Mouse (Mus musculus): Measurements from ENCODE around the gene Mfsd2a.

Mfsd2a gene

DNA sequence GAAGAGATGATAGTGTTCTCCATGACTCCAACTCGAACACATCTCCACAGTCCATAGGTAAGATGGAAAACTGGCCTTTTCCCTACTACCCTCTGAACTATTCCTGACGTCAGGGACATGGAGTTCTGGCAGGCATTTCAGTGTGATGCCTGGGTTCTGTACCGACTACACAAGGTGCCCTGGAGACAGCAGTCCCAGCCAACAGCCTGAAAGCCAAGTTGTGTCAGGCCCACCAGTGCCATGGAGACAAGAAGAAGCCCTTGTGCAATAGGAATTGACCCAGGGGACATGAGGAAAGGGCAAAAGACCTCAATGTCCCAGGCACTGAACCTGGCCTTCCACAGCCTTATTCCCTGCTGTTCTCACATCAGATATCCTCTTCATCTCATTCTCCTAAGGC lies 18.8 kb upstream of the Mfsd2a start:
- DNase-seq (ENCODE audit: low spot score in 2 of 2) = no peak

- DNase-seq (ENCODE audit: low spot score in 2 of 2) = no peak
Measured at GRCm38 (mm10) chr4:122978850-122979249, 17.9 kb upstream of the Mfsd2a start.

DNA sequence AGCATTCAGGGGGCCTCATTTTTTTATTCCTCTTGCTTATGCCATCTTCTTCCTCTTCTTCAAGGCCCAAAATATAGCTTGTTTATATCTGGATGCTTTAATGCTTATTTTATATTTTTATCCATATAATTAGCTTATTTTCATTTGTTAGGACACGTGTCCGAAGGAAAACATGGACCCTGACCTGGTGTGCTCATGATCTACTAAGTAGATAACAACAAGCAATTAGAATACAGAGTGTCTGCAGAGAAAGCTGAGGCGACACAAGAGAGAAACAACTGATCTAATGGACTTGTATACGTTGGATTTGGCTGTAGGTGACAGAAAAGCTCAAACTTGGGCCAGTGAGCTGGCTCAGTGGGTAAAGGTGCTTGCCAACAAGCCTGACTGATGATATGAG lies 15.9 kb upstream of the Mfsd2a start:
- DNase-seq (ENCODE audit: low spot score in 2 of 2) = no peak

DNA sequence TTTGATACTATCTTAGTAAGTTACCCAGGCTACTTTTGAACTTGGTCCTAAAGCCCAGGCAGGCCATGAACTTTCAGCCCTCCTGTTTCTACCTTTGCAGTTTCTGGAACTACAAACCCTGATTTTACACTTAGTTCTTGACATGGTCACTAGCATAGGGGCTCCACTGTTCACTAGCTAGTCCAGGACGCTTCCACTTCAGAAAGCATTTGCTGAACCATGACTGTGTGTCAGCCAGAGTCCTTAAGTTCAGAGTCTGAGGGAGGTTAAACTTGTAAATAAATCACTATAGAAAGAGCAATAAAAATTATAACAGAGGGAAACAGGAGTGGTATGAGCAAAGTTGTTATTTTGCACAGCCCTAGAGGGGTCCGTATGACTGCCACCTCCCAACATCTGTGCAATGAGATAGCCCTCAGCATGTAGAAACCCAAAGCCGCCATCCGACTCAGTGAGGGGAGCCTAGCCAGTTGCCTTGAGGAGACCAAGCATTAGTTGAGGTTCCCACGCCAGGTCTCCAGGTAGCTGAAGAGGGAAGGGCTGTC lies 14.1 kb upstream of the Mfsd2a start:
- DNase-seq (ENCODE audit: low spot score in 2 of 2) = no peak

- DNase-seq (ENCODE audit: low spot score in 2 of 2) = no peak
Measured at GRCm38 (mm10) chr4:122972056-122972455, 11.1 kb upstream of the Mfsd2a start.

- no peak for DNase-seq (ENCODE audit: low spot score in 2 of 2)
Measured at GRCm38 (mm10) chr4:122971646-122972045, 10.7 kb upstream of the Mfsd2a start.

DNA sequence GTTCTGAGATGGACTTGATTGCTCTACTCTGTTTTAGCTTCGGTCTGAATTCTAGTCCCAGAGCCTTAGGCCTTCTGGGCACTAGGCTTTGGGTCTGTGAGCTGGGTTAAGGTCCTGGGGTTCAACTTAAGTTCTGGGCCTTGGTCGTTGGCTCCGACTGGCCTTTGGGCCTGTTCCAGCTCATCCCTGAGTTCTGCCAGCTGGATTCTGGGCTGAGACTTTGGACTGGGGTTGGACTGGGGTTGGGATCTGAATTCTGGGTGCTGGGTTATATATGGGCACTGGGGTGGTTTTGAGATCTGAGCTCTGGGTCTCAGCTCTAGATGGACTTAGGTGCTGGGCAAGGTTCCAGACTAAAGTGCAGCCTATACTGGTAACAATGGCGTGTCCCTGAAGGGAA lies 10.2 kb upstream of the Mfsd2a start:
- no peak for DNase-seq (ENCODE audit: low spot score in 2 of 2)

DNA sequence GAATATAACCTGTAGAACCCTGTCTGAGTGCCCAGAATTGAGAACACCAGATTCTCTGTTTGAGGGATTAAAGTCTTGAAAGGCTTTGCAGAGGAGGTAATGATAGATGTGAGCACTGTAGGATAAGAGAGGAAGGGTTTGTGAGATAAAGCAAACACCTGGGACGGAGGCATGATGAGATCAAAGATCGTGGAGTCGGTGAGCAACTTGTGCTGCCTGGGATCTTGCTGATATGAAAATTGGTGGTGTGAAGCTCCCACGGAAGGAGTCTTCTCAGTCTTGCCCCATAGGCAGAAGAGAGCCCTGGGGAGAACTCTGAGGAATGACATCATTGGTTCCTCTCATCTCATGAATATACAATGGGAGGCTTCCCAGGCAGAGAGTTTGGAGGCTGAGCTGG lies 7.1 kb upstream of the Mfsd2a start:
- DNase-seq (ENCODE audit: low spot score in 2 of 2) = no peak

GRCm38 (mm10) chr4:122962751-122963150 lies 1.8 kb upstream of the Mfsd2a start:
- no peak for DNase-seq (ENCODE audit: low spot score in 2 of 2)

DNA sequence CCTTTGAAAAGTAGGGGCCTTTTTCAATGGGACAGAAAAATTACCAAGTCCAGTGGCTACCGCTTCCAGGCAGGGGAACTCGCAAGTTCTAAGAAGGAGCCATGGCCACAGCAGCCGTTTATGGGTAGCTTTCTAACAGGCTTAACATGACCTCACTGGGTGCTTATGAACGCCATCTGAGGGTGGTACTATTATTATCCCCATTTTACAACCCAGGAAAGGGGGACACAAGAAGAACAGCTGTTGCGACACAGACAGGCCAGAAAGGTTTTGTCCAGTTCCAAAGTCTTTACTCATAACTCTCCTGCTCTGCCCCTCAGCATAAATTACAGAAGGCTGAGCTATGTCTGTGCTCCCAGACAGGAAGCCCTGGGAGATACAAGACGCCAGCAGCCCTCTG lies 601 bp upstream of the Mfsd2a start:
- DNase-seq (ENCODE audit: low spot score in 2 of 2) = no peak

DNA sequence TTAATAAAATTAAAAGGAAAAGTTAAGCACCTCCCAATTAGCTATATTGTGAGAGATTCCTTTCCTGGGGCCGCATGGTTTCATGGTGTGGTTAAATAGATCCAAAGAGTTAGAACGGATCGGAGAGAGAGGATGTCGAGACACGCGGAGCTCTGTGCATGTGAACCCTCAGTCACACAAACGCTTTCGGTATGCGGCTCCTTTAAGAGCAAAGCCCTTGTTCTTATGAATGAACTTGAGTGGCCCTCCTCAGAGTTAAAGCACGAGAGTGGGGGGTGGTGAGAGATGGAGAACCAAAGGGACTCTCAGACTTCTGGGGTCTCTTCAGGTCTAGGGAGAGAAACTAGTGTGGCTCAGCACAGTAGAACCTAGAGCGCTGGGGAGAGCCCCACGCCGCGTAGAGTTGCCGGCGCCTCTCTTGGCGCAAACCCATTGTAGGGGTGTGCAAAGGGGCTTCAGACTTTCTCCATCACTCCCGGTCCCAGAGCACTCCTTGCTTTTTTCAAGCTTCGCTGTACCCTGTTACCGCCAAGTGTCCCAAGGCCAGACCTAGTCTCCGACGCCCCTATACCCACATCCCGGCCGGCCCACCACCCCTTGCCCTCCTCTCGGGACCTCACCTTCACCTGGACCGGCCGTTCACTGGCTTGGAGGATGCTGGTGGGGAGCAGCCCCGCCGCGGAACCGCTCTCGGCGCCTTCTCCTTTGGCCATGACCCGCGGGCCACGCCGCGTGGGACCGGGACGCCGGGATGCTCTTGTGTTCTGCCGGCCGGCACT lies 478 bp downstream of the Mfsd2a start:
- DNase-seq (ENCODE audit: low spot score in 2 of 2) = peak in 1 of 2 experiments; percentile 29

DNA sequence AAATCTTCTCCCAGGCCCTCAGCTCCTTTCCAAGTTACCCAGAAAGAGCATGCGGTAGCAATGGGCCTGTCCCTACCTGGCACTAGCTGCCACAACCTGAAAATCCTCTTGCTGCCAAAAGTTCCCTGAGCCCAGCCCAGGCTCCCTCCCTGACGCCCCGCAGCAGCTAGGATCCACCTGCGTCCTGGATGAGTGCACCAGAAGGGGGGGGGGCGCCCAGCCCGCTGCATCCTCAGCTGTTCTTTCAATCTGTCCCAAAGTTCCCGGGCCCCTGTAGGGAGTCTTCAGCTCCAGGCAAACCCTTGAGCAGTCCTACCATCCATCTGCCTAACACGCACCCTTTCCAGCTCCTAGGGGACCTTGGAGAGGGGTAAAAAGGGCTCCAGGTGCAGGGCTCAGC lies 1.2 kb downstream of the Mfsd2a start:
- DNase-seq (ENCODE audit: low spot score in 2 of 2) = no peak

DNA sequence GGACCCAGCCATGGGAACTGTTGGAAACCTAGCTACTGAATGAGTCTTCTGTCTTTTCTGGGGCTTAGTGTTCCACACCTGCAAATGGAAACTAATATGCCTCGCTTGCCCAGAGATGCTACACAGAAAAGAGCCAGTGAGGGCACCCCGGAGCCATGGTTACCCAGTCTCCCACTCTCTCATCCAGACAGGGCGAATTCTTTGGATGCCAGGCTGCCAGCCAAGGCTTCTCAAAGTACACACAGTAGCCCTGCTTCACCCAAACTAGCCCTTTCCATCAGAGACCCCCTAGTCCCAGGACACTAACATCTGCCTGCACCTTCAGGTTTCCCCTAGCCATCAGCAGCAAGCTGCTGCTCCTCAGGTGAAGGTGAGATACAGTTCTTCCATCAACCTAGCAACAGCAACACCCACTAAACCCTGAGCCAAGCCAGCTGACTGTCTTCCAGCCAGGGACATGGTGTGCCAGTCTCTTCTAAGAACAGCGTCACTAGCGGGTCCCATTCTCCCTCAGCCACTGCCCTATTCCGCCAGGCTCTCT lies 2.4 kb downstream of the Mfsd2a start:
- peak; percentile 50 to 65 for DNase-seq (ENCODE audit: low spot score in 2 of 2)

DNA sequence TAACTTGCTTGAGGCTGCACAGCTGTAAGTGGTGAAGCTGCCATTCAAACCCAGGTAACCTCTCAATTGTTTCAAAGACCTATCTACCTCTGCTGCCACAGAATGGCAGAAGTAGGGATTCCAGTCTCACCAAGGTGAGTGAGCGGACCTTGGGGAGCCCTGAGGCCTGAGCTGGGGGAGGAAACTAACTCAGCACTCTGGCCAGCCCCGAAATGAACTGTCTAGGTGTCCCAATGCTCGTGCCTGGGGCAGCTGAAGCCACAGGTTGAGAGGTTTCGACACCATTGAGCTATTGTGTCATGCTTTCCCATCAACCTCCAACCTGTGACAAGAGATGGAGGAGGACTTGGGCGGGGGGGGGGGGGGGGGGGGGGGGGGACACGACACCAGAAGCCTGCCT lies 4.7 kb downstream of the Mfsd2a start:
- no peak for DNase-seq (ENCODE audit: low spot score in 2 of 2)

- DNase-seq (ENCODE audit: low spot score in 2 of 2) = peak; percentile 88 to 89
Measured at GRCm38 (mm10) chr4:122955412-122956136, 5.4 kb downstream of the Mfsd2a start.

DNA sequence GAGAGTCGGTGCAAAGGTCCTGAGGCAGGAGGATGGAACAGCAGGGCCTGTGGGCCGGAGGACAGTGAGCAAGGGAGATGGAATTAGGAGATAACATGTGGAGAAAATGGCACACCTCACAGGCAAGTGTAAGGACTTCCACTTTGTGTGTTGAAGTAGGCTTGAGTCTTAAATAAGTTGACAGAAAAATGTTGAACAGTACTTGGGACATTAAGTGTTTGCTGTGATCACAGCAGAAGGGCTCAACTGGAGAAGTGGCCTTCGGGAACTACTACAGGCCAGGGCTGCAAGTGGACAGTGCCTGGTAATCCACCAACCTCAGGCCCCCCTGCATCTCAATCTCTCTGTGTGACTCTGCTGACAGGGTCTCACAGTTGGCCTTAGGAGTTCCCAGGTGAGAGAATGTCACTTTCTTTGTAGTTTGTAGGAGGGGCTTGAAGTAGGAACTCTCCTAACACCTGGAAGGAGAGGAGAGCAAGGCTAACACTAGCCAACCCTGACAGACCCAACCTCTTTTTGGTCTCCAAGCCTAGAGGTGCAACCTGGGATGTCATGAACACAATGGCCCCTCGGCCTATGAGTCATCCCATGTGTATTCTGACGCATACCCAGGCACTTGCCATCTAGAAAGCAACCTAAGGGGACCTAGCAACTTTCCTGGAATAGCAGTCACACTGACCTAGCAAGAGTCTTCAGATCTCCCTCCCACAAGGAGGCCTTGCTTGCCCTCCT lies 6.1 kb downstream of the Mfsd2a start:
- DNase-seq (ENCODE audit: low spot score in 2 of 2) = no peak

GRCm38 (mm10) chr4:122949096-122949495 lies 11.9 kb downstream of the Mfsd2a start:
- DNase-seq (ENCODE audit: low spot score in 2 of 2) = no peak

GRCm38 (mm10) chr4:122947223-122947622 lies 13.8 kb downstream of the Mfsd2a start:
- DNase-seq (ENCODE audit: low spot score in 2 of 2) = no peak

- DNase-seq (ENCODE audit: low spot score in 2 of 2) = no peak
Measured at GRCm38 (mm10) chr4:122944408-122944807, 16.6 kb downstream of the Mfsd2a start.

GRCm38 (mm10) chr4:122939048-122939796 lies 21.8 kb downstream of the Mfsd2a start:
- DNase-seq (ENCODE audit: low spot score in 2 of 2) = no peak

- peak in 1 of 2 experiments; percentile 12 for DNase-seq (ENCODE audit: low spot score in 2 of 2)
Measured at GRCm38 (mm10) chr4:122937489-122937888, 23.5 kb downstream of the Mfsd2a start.

All from frontal cortex, postnatal 36 days (tissue).